Mouse (Mus musculus) thymus, adult 2 months (tissue): ENCODE measurements around the gene Hoxc11. TPM values are rescaled to one million over a fixed set of nuclear protein-coding genes. Genes with fewer than 3 reads are reported as not detected.

ENCODE experiments used
- DNase-seq: peaks from one replicate; pipeline ENCODE4 v3.0.0; 2021
- H3K27ac ChIP-seq: fragments of 200-500 bp; 2 replicates; pipeline ENCODE4 v1.5.1; 2012; ENCODE audit warnings: low read length, control low read depth; ENCODE audit not compliant: control insufficient read depth, insufficient read depth
- H3K27me3 ChIP-seq: fragments of 200-500 bp; 2 replicates; pipeline ENCODE4 v1.6.1; 2012; ENCODE audit warnings: mild to moderate bottlenecking, low read length, moderate library complexity, mixed read lengths; ENCODE audit not compliant: control insufficient read depth, insufficient read depth
- H3K36me3 ChIP-seq: fragments of 200-500 bp; 2 replicates; pipeline ENCODE4 v1.6.1; 2012; ENCODE audit warnings: mild to moderate bottlenecking, low read length, moderate library complexity; ENCODE audit not compliant: control insufficient read depth, insufficient read depth
- H3K4me1 ChIP-seq: fragments of 200-500 bp; replicated peaks from 2 replicates; pipeline ENCODE4 v1.6.1; 2012; ENCODE audit warnings: low read length; ENCODE audit not compliant: control insufficient read depth, insufficient read depth
- H3K4me3 ChIP-seq: fragments of 200-500 bp; 2 replicates; pipeline ENCODE4 v1.5.1; 2012; ENCODE audit warnings: mild to moderate bottlenecking, low read length, control low read depth, moderate library complexity; ENCODE audit not compliant: control insufficient read depth, insufficient read depth
- CTCF ChIP-seq: fragments of 200-500 bp; IDR thresholded peaks from 2 replicates; pipeline ENCODE4 v1.5.1; 2012; ENCODE audit warnings: mild to moderate bottlenecking, control low read depth, low read length, moderate library complexity, borderline replicate concordance; ENCODE audit not compliant: control insufficient read depth, poor library complexity, insufficient read depth; ENCODE audit errors: extremely low read depth
- POLR2A ChIP-seq: fragments of 200-500 bp; IDR thresholded peaks from 2 replicates; pipeline ENCODE4 v1.6.1; 2012; ENCODE audit warnings: mild to moderate bottlenecking, low read length, control low read depth, moderate library complexity; ENCODE audit not compliant: control insufficient read depth, poor library complexity, insufficient read depth; ENCODE audit errors: extremely low read depth
- WGBS: fragments of 180-500 bp; shearing (Covaris S2); methylation state at CpG from one replicate; pipeline ENCODE4 v1.1.7; 2018; 5-methylcytosine and 5-hydroxymethylcytosine counted together
- polyA plus RNA-seq: library from polyadenylated mRNA; depleted of rRNA; stranded (reverse); fragments of >200 nt; gene quantifications from 2 replicates; pipeline ENCODE4 v1.2.3, GENCODE M21; 2012; rRNA removed

Hoxc11 gene
- polyA plus RNA-seq: 0.60 and 0.66 TPM in 2 replicates

DNA sequence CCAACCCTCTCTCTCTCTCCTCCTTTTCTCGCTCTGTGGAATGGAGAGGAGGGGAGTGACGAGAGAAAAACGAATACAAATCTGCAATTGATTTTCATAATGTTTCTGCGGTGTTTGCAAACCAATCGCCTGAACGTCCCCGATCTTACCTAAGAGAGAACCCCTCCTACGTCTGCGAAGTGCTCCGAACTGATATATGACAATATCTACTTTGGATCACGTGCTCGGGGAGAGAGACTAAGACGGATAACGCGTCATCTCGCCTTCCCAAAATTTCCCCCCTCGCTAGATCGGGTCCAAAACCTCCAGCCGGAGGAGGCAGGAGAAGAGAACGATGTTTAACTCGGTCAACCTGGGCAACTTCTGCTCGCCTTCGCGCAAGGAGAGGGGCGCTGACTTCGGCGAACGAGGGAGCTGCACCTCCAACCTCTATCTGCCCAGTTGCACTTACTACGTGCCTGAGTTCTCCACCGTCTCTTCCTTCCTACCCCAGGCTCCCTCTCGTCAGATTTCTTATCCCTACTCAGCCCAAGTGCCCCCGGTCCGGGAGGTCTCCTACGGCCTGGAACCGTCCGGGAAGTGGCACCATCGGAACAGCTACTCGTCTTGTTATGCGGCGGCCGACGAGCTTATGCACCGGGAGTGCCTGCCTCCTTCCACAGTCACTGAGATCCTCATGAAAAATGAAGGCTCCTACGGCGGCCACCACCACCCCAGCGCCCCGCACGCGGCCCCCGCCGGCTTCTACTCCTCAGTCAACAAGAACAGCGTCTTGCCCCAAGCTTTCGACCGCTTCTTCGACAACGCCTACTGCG lies at the start of gene Hoxc11:
Gene Hoxc11 (plus strand): TSS at position 236 of the 815 bp plus-strand sequence.
- Histone ChIP-seq H3K27me3 (peaks cover 45% of the 10 kb centered on the region), H3K27ac (no peak within 1 kb of the TSS), H3K4me3 (no peak within 1 kb of the TSS), H3K36me3 (no peaks in the 10 kb centered on the region), H3K4me1 (no peaks in the 10 kb centered on the region)
- WGBS: 7% methylated on average over 57 of the region's 57 CpGs
- TF ChIP-seq POLR2A (no peak), CTCF (no peak)
- DNase-seq: no peak

DNA sequence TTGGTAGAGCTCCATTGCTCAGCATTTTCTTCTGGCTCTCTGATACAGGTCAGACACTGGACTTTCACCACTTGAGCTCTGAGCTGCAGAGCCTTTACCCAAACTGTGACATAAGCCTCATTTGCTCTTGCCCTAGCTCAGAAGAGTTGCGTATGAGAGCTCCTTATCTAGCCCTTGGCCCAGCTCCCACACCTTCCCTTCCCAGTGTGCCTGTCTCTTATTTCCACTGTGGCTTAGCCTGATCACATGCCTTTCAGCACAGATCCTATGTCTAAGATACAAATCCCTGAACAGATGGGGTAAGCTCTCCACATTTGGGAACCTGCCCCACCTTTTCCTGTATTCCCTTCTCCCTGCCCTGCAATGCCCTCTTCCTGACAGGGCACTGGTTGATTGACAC lies 49.3 kb upstream of the Hoxc11 start:
- WGBS: 81% methylated on average over 1 of the region's 1 CpGs
- no peak for DNase-seq
- H3K27ac ChIP-seq: no peak overlapping the region
- H3K36me3 ChIP-seq: no peaks in the 10 kb centered on the region
- no peak overlapping the region for H3K4me3 ChIP-seq
- TF ChIP-seq POLR2A (no peak), CTCF (no peak)
- no peaks in the 10 kb centered on the region for H3K4me1 ChIP-seq
- peaks cover 10% of the 10 kb centered on the region for H3K27me3 ChIP-seq

DNA sequence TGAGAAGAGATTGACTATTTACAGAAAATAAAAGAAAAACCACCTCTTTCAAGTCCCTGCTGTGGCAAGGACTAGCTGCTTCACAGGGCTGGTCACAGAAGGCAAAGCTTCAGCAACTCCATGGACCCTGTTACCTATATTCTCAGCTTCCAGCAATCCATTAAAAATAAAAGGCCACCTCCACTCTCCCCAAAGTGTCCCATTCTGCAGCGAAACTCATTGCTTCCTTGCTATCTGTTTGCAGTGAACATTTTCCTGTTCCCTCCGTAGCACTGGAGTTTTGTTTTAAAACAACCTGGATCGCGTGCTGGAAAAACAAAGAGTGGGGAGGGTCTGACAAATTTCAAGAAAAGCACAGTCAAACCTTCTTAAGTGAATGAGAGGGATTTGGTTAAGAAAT lies 44.7 kb upstream of the Hoxc11 start:
- 5% methylated on average over 4 of the region's 4 CpGs for WGBS
- H3K27me3 ChIP-seq: peaks cover 11% of the 10 kb centered on the region
- H3K4me3 ChIP-seq: no peak overlapping the region
- no peaks in the 10 kb centered on the region for H3K36me3 ChIP-seq
- TF ChIP-seq POLR2A (no peak), CTCF (no peak)
- no peak for DNase-seq
- H3K4me1 ChIP-seq: no peaks in the 10 kb centered on the region
- H3K27ac ChIP-seq: no peak overlapping the region

DNA sequence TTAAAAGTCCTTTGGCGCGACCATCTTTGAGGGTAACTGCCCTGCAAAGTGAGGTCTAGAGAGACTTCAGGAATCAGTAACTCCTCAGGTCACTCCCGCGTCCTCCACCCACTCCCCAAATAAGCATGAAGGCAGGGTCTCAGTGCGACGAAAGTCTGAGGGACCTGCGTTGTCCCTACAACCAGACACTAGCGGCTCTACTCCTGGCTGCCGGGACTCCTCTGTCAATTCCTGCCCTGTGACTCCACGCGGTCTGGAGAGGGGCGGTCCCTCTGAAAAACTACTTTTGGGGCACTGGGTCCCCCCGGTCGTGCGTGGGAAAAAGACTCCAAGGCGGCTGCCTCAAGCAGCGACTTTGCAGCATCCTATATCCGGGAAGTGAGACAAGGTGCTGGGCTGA lies 44.2 kb upstream of the Hoxc11 start:
- Histone ChIP-seq H3K4me3 (no peak overlapping the region), H3K27ac (no peak overlapping the region), H3K36me3 (no peaks in the 10 kb centered on the region), H3K27me3 (peaks cover 11% of the 10 kb centered on the region), H3K4me1 (no peaks in the 10 kb centered on the region)
- WGBS: 2% methylated on average over 18 of the region's 18 CpGs
- no peak for DNase-seq
- TF ChIP-seq CTCF: no peak
- no peak for TF ChIP-seq POLR2A

DNA sequence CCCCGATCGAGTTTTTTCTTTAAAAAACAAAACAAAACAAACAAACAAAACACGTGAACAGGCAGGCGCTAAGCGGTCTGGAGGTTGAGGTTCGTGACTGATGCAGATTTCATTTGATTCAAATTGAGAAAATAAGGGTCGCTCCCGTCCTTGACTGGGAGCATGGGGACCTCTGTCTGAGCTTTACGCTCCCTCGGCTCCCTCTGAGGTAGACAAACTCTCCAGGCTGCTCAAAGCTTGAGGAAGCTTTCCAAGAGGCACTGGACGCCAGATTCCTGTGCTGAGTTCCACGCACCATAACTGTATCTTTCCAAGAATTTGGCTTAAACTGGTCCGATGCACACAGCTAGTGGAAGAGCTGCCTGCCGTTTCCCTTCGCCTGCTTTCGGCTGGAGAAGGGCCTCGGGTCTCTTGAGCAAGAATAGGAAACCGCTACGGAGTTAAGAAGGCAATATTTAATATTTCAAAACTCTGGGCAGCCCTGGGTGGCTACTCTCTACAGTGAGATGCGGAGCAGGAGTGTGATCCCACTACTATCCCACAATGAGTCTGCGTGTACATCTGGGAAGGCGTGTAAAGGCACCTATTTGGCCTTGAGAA lies 43.6 kb upstream of the Hoxc11 start:
- H3K27me3 ChIP-seq: peaks cover 11% of the 10 kb centered on the region
- H3K4me3 ChIP-seq: no peak overlapping the region
- no peak overlapping the region for H3K27ac ChIP-seq
- TF ChIP-seq CTCF: no peak
- H3K4me1 ChIP-seq: no peaks in the 10 kb centered on the region
- DNase-seq: no peak
- 9% methylated on average over 22 of the region's 22 CpGs for WGBS
- no peaks in the 10 kb centered on the region for H3K36me3 ChIP-seq

DNA sequence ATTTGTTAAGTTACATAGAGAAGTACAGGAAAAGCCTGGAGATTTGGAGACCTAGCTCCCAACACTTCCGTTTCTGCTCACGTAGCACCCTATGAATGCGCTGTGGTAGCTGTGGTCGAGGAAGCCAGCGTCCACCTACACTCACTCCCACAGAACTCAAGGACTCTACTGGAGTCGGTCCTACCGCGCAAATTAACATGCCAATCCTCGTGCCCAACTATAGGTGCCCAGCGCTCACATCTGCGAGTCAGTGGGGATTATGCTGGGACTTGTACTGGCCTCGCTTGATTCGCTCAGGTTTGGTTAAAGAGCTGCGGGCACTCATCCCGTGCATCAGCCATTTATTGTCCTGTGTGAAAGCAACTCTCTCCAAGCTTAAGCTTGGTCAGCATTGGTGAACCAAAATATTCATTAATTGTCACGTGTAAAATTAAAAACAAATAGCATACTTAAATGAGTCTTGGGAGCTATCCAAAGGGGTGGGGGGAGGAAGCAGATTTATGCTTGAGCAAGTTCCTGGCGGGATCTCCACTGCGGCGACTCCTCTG lies 41.1 kb upstream of the Hoxc11 start:
- no peak for DNase-seq
- TF ChIP-seq POLR2A (no peak), CTCF (no peak)
- Histone ChIP-seq H3K36me3 (no peaks in the 10 kb centered on the region), H3K4me1 (no peaks in the 10 kb centered on the region), H3K27ac (no peak overlapping the region), H3K27me3 (peaks cover 16% of the 10 kb centered on the region), H3K4me3 (no peak overlapping the region)
- 6% methylated on average over 19 of the region's 19 CpGs for WGBS
